Mouse (Mus musculus) G1E (cell line): ENCODE measurements at regions not wholly inside any gene's neighbourhood (a gene's known extent, or its start where the extent isn't known, plus 50 kb on each side); places are given as distances from the start of the nearest gene placed in this dataset.

Experiments used
- CTCF ChIP-seq: IDR thresholded peaks from 2 replicates; pipeline ENCODE4 v1.5.1; 2012; ENCODE audit warnings: low read depth, low read length, inconsistent platforms, mixed read lengths
- GATA1 ChIP-seq: IDR thresholded peaks from 2 replicates; pipeline ENCODE4 v1.6.1; 2012; ENCODE audit warnings: borderline replicate concordance, low read length, inconsistent platforms, mixed read lengths
- GATA2 ChIP-seq: IDR thresholded peaks from 2 replicates; pipeline ENCODE4 v1.6.1; 2012; ENCODE audit warnings: low read depth, low read length, inconsistent platforms, borderline replicate concordance
- TAL1 ChIP-seq: conservative IDR thresholded peaks from 2 replicates; pipeline ENCODE4 v1.6.1; 2012; ENCODE audit warnings: low read depth, low read length, inconsistent platforms, mixed read lengths

DNA sequence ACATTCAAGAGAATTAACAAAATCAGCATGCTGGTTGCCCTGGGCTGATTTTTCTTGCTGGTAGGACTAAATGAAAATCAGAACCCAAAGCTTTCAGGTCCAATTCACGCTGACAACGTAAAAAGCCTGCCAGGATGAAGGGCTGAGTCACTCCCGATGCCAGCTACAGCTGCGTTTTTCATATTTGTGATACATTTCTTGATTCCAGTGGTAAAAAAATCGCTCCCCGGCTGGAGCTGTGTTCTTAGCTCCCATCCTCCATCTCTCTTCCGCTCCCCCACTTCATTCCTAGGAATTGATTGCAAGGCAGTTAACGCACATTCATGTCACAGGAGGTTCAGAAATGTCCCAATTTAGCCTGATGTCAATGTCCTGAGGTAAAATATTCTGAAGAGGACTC lies 78.6 kb upstream of the Cand1 start:
- TF ChIP-seq CTCF (no peak), GATA1 (no peak), GATA2 (no peak), TAL1 (no peak)
